Mouse (Mus musculus) ovary, postnatal 36 days (tissue): ENCODE results near the gene Wdr90.

Experiments
- DNase-seq: peaks from one replicate; pipeline ENCODE4 v3.0.0; 2022; ENCODE audit warnings: low spot score, mixed read lengths

Wdr90 gene

GRCm38 (mm10) chr17:25860832-25861703, at the start of gene Wdr90:
Gene Wdr90 (minus strand): TSS chr17:25861501.
- peak; percentile 91 for DNase-seq

- no peak for DNase-seq
These were observed 46.3 kb upstream of the Wdr90 start for GRCm38 (mm10) chr17:25907640-25908039.

- no peak for DNase-seq
These were observed 41.8 kb upstream of the Wdr90 start for GRCm38 (mm10) chr17:25903061-25903460.

GRCm38 (mm10) chr17:25900193-25900592, 38.9 kb upstream of the Wdr90 start:
- DNase-seq, result no peak

- no peak for DNase-seq
These were observed 34.6 kb upstream of the Wdr90 start for GRCm38 (mm10) chr17:25895891-25896290.

GRCm38 (mm10) chr17:25895415-25895814, 34.1 kb upstream of the Wdr90 start:
- DNase-seq, result no peak

- peak; percentile 61 for DNase-seq
These were observed 32.8 kb upstream of the Wdr90 start for GRCm38 (mm10) chr17:25893975-25894617.

GRCm38 (mm10) chr17:25888837-25889236, 27.5 kb upstream of the Wdr90 start:
- DNase-seq, result no peak

- DNase-seq, result no peak
These were observed 26.2 kb upstream of the Wdr90 start for GRCm38 (mm10) chr17:25887467-25887866.

GRCm38 (mm10) chr17:25886806-25887205, 25.5 kb upstream of the Wdr90 start:
- no peak for DNase-seq

- no peak for DNase-seq
These were observed 24.3 kb upstream of the Wdr90 start for GRCm38 (mm10) chr17:25885636-25886035.

GRCm38 (mm10) chr17:25883824-25884223, 22.5 kb upstream of the Wdr90 start:
- DNase-seq, result no peak

- no peak for DNase-seq
These were observed 22.0 kb upstream of the Wdr90 start for GRCm38 (mm10) chr17:25883268-25883667.

- no peak for DNase-seq
These were observed 21.0 kb upstream of the Wdr90 start for GRCm38 (mm10) chr17:25882306-25882705.

GRCm38 (mm10) chr17:25881691-25882090, 20.4 kb upstream of the Wdr90 start:
- DNase-seq, result no peak

GRCm38 (mm10) chr17:25880913-25881641, 19.8 kb upstream of the Wdr90 start:
- no peak for DNase-seq

GRCm38 (mm10) chr17:25880196-25880910, 19.1 kb upstream of the Wdr90 start, which contains the start of gene Wfikkn1:
Gene Wfikkn1 (minus strand): TSS chr17:25880858.
- no peak for DNase-seq

- no peak for DNase-seq
These were observed 18.4 kb upstream of the Wdr90 start for GRCm38 (mm10) chr17:25879750-25880149.

- DNase-seq, result no peak
These were observed 18.0 kb upstream of the Wdr90 start for GRCm38 (mm10) chr17:25879261-25879660.

- DNase-seq, result no peak
These were observed 17.4 kb upstream of the Wdr90 start for GRCm38 (mm10) chr17:25878611-25879180.
